Mouse (Mus musculus) cerebellum, postnatal 10 days (tissue): ENCODE measurements around the gene Ecm2.

Experiments
- DNase-seq, 2 experiments: peaks; one replicate each; pipeline ENCODE4 v3.0.0; 2021; ENCODE audit warnings: mixed read lengths in 2 of 2

Gene Ecm2

DNA sequence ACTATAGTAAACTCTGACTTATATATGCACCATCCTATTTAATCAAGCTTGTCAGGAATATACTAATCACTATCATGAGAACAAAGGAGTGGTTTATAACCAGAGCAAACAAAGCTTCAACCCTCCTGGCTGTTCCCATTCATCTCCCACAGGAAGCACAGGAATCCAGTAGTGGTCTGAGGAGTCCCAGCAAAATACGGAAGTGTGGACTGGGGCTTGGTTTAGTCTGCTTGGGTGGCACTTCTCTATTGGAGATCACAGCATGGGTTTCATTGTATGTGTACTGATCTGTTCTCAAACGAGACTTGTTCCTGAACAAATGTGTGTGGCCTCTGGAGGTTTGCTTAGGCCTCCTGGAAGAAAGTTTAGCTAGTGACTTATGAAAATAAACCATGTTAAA, 14.2 kb downstream of the Ecm2 start:
- DNase-seq = no peak

DNA sequence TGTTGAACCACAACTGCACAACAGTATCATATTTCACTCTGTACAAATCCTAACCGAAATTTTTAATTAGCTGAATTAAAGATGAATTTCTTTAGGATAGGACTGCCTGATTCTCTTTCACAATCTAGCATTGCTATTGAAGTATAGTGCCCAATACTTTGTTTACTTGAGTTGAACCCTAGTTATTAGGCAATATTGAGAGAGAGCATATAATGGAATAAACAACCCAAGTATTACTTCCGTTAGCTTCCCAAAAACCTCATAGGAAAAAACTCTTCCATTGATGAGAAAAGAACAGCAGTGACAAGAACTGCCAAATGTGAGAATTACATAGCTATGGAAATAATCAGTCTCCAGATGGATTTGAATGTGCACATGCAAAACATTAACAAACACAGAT, 21.6 kb downstream of the Ecm2 start:
- DNase-seq = no peak

DNA sequence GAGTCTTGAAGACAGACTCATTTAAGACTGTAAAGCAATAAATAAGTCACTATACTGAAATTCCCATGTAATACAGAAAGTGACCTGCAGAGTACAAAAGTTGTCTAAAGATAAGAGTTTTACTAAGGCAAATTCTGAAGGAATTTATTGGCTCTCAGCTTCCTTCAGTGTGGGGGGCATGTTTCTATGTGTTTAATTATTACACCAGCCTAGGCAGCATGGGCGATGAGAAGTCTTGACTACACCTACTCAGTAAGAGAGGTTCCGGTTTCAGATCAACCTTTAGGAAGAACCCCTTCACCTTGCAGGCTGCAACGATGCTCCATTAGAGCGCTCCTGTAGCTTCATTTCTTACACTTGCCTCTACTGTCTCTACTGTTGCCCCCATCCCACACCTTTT, 26.0 kb downstream of the Ecm2 start:
- DNase-seq = no peak

DNA sequence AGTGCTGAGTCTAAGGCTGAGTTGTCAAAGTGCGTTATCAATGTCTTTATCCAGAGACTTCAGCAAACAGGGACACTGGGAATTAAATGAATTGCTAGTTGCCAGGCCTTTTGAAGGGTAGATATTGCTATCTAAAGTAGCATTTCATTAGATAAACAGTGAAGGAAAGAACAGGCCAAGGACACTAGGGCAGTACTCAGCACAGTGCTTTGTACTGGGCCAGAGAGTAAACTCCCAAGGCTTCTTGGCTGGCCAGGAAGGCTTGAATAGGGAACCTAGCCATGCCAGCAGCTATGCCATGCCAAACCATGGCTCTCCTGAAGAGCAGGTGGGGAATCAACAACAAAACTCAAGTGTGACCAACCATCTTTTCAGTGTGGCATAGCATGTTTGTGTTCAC, 32.3 kb downstream of the Ecm2 start:
- no peak for DNase-seq

- no peak for DNase-seq
Measured at GRCm38 (mm10) chr13:49538693-49539092, 34.1 kb downstream of the Ecm2 start.

DNA sequence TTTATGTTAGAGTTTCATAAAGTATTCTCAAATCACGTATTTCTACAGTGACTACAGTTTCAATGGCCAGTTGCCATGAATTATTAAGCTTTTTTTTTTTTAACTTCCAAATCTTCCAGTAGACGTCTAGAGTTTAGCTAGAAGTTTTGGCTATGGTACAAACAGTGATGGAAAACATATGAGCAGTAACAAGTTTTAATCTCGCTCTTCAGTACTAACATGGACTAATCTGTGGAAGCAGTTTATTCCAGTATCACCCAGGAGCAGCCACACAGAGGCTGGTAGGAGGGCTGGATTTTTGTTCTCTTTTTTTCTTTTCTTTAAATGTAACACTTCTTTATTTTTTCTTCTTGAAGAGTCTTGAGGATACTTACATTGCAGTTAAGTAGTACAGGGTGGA, 39.7 kb downstream of the Ecm2 start, which contains the start of gene Aspn:
TSS of gene Aspn (plus strand) at position 165 of the 400 bp plus-strand sequence.
- DNase-seq = no peak

GRCm38 (mm10) chr13:49545646-49546045, 41.0 kb downstream of the Ecm2 start:
- DNase-seq = no peak

GRCm38 (mm10) chr13:49546517-49546916, 41.9 kb downstream of the Ecm2 start:
- no peak for DNase-seq

- DNase-seq = no peak
Measured at GRCm38 (mm10) chr13:49547563-49548150, 43.0 kb downstream of the Ecm2 start.

DNA sequence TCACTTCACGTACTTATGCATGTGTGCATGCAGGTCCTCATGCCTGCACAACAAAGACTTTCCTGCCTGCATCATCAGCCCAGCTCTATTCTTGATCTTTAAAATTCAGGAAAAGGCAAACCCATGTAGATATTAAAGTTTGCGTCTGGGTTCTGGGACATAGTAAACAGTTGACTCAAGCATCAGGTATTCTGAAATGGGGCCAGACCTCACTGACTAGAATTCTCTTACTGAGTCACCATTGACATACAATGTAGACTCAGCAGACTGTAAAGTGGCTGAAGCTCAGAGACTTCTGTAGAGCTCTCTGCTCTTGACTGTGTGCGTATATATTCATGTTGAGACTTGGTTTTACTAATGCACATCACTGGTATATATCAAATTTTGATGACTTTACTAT, 45.0 kb downstream of the Ecm2 start:
- no peak for DNase-seq

- no peak for DNase-seq
Measured at GRCm38 (mm10) chr13:49554519-49554918, 49.9 kb downstream of the Ecm2 start.

DNA sequence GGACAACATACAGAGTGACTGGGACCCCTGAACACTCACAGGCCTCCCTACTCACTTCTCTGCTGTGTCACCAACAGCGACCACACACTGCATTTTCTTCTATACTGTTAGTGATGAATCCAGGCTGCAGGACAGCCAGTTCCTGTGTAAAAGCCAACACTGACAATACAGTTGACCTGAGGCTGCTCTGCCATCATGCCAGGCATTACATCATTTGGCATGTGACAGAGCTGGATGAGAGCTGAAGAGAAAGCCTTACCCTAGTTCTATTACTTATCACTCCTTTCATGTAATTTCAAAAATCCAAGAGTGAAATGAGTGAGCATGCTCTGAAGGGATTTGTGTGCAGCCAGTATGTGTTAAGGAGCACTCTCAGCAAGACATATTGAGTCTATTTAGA, 51.6 kb downstream of the Ecm2 start:
- DNase-seq = peak; percentile 20 to 23

- DNase-seq = no peak
Measured at GRCm38 (mm10) chr13:49556924-49557323, 52.3 kb downstream of the Ecm2 start.

GRCm38 (mm10) chr13:49559185-49559584, 54.6 kb downstream of the Ecm2 start:
- DNase-seq = peak; percentile 52 to 60

DNA sequence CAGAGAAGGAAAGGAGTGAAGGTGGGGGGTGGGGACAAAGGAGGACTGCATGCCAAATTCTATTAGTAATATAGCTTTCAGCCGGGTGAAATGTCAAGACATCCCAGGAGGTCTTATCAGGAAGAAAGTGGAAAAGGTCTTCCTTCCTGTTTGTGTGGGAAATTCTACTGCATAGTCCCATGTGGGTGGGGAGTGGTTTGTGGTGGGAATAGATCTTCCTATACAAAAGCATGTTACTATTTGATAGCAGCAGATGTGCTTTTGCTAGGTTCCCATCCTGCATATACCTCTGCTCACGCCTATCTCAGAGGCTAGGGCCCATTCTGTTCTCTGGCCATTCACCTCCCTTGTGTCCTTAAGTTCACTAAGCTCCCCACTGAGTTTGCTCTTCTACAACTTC, 56.3 kb downstream of the Ecm2 start:
- no peak for DNase-seq

GRCm38 (mm10) chr13:49564347-49564746, 59.7 kb downstream of the Ecm2 start:
- no peak for DNase-seq

DNA sequence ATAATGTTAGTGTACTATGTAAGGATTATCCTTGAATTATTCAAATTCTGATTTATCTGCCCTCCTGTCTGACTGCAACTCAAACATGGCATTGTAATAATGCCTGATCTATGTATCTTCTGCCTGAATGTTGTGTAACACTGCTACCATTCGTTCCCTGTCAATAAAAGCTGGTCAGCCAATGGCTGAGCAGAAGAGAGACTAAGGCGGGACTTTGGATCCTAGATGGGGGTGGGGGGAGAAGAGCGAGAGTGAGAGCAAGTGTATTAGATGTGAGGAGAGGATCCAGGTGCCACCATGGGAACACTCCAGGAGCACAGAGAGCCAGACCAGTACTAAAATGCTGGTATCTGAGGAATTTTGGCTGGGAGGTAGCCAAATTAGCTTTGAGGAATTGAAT, 65.8 kb downstream of the Ecm2 start:
- DNase-seq = peak; percentile 35 to 39

- no peak for DNase-seq
Measured at GRCm38 (mm10) chr13:49571418-49571817, 66.8 kb downstream of the Ecm2 start.

- DNase-seq = no peak
Measured at GRCm38 (mm10) chr13:49581541-49582530, 77.2 kb downstream of the Ecm2 start, which contains the start of gene Omd. Gene Omd (plus strand): TSS chr13:49582462.
